Mouse (Mus musculus) megakaryocyte, embryonic 14.5 days (primary cell): Measurements from ENCODE around the gene Nfkbie. TPM values are rescaled to one million over a fixed set of nuclear protein-coding genes. Genes with fewer than 3 reads are reported as not detected.

Experiments
- H3K27me3 ChIP-seq: replicated peaks from 2 replicates; pipeline ENCODE3; 2012; ENCODE audit warnings: inconsistent platforms
- H3K36me3 ChIP-seq: replicated peaks from 2 replicates; pipeline ENCODE3; 2012; ENCODE audit warnings: low read length, inconsistent platforms, mixed read lengths
- H3K4me1 ChIP-seq: 2 replicates; pipeline ENCODE4 v1.6.1; 2012; ENCODE audit warnings: inconsistent platforms
- H3K4me3 ChIP-seq: replicated peaks from 2 replicates; pipeline ENCODE3; 2012; ENCODE audit warnings: moderate library complexity, mild to moderate bottlenecking, inconsistent platforms
- H3K9me3 ChIP-seq: 2 replicates; pipeline ENCODE4 v1.6.1; 2012; ENCODE audit warnings: inconsistent platforms
- FLI1 ChIP-seq: IDR thresholded peaks from 2 replicates; pipeline ENCODE4 v1.6.1; 2012; ENCODE audit warnings: low read length, inconsistent platforms, mixed read lengths
- GATA1 ChIP-seq: IDR thresholded peaks from 3 replicates; pipeline ENCODE4 v1.6.1; 2012; ENCODE audit warnings: mixed read lengths, low read length, inconsistent platforms, borderline replicate concordance
- polyA plus RNA-seq: library from polyadenylated mRNA; stranded (reverse); fragments of >175 nt; gene quantifications from 2 replicates; pipeline ENCODE4 v1.2.3, GENCODE M21; 2012; ENCODE audit warnings: low replicate concordance; ENCODE audit not compliant: insufficient read depth

Nfkbie gene
- polyA plus RNA-seq, 1 experiment, result 9.1 TPM

DNA sequence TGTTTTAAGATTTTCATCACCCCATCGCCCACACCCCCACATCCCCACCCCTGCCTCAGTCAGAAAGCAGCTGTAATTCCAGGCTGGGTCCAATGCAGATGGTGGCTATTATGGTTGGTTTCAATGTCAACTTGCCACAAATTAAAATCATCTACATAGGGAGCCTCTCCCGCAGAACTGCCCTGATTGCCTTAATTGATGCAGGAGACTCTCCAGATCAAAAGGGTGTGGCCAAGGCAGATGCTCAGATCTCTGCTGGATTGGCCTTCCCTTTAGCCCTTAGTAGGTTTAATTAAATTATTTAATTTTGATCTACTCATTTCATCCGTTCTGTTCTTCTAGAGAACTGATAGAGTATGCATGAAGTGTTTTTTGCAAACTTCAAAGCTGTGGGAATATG lies 47.5 kb downstream of the Nfkbie start:
- Histone ChIP-seq H3K9me3 (peaks cover 8% of the 10 kb centered on the region), H3K4me3 (no peak overlapping the region), H3K27me3 (peaks cover 68% of the 10 kb centered on the region), H3K36me3 (no peaks in the 10 kb centered on the region), H3K4me1 (peaks cover 10% of the 10 kb centered on the region)
- TF ChIP-seq GATA1 (no peak), FLI1 (no peak)

DNA sequence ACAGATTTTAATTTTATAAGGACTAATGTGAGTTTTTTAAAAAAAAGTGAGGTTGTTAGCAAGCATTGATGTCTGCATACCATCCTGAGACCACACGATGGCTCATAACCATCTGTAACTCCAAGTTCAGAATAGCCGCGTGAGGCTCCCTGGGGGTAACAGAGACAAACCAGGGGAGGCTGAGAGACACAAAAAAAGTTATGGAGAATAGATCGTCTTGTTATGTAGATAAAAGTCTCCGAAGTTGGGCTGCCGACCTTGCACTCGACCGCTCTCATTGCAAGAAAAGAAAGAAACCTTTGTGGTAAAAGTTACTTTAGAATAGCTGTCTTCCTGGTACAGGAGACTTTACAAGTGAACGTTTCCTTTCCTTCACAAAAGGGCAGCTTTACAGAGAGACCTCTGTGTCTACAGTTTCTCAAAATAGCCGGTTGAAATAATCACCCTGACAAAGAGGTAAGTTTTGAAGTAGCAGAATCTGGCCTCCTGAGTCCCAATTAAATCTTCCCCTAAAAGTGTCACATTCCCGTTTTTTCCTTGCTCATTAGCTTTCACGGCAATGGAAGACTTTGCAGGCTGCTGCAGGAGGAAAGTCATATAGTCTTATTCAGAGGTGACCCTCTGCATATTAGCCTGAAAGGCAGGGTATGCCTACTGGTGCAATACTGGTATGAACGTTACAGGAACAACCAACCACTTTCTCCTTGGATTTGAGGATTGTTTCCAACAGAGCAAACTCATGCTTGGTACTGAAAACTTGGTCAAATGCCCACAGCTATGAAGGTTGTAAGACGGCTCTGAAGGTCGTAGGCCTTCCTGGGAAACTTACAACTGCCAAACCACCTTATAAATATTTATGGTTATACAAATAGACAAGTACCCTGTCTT lies 51.7 kb downstream of the Nfkbie start:
- peaks cover 8% of the 10 kb centered on the region for H3K4me1 ChIP-seq
- no peak overlapping the region for H3K4me3 ChIP-seq
- peaks cover 13% of the 10 kb centered on the region for H3K9me3 ChIP-seq
- no peak for TF ChIP-seq GATA1
- no peak for TF ChIP-seq FLI1
- H3K27me3 ChIP-seq, result peaks cover 53% of the 10 kb centered on the region
- no peaks in the 10 kb centered on the region for H3K36me3 ChIP-seq

DNA sequence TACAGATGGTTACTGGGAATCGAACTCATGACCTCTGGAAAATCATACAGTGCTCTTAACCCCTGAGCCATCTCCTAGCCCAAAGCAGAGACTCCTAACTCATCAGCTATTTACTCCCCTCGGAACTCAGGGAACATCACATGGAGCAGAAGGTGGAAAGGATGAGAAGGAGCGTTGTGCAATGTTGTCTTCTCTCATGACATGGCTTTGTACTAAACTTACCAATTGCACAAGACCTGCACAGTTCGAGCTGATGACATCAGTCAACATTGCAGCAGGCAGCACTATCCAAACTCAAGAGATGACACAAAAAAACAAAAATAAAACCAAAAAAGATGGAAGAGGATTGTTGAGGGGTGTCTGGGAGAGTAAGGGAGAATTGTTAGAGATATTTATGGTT lies 52.9 kb downstream of the Nfkbie start:
- peaks cover 8% of the 10 kb centered on the region for H3K4me1 ChIP-seq
- no peak for TF ChIP-seq FLI1
- TF ChIP-seq GATA1, result no peak
- H3K27me3 ChIP-seq, result peaks cover 57% of the 10 kb centered on the region
- no peak overlapping the region for H3K4me3 ChIP-seq
- H3K9me3 ChIP-seq, result peaks cover 18% of the 10 kb centered on the region
- H3K36me3 ChIP-seq, result no peaks in the 10 kb centered on the region

DNA sequence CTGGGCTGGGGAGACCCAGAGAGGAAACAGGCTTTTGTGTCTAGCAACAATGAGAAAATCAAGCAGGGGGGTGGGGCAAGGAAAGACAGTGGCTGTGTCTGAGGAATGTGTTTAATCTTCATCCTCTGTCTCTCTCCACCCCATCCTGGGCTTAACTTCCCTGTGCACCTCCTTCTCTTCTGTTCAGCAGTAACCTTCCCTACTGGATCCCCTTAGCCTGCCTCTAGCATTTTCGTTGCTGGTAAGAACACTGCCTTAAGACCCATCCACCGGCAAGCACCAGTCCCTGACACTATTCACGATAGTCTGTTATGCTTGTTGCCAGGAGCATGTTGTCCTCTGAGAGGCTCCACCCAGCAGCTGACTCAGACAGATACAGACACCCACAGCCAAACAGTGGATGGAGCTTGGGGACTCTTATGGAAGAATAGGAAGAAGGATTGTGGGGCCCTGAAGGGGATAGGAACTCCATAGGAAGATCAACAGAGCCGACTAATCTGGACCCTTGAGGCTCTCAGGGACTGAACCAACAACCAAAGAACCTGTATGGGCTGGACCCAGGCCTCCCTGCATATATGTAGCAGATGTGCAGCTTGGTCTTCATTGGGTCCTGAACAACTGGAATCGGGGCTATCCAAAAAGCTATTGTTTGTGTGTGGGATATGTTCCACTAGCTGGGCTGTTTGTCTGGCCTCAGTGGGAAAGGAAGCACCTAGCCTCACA lies 54.8 kb downstream of the Nfkbie start:
- H3K4me3 ChIP-seq, result peak overlapping the region; percentile 46
- TF ChIP-seq FLI1, result no peak
- TF ChIP-seq GATA1, result no peak
- H3K9me3 ChIP-seq, result peaks cover 18% of the 10 kb centered on the region
- no peaks in the 10 kb centered on the region for H3K36me3 ChIP-seq
- peaks cover 8% of the 10 kb centered on the region for H3K4me1 ChIP-seq
- peaks cover 60% of the 10 kb centered on the region for H3K27me3 ChIP-seq

DNA sequence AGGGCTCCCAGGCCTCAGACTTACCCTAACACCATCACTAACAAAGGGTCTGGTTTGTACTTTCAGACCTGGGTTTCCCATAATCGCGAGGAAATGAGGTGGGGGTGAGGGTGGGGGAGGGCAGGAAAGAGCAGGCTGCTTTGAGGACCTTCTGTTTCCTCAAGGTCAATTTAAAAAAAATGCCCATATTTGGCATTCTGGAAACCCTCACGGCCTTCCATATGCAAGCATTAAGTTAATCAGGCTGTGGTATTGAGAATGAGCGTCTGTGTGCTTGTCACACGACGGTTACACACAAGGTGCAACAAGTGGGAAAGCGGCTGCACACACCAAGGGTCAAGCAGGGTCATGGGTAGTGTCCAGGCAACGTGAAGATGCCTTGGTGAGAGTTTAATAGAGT lies 56.5 kb downstream of the Nfkbie start:
- peaks cover 12% of the 10 kb centered on the region for H3K4me1 ChIP-seq
- TF ChIP-seq FLI1, result no peak
- TF ChIP-seq GATA1, result no peak
- no peak overlapping the region for H3K4me3 ChIP-seq
- peaks cover 70% of the 10 kb centered on the region for H3K27me3 ChIP-seq
- H3K9me3 ChIP-seq, result peaks cover 17% of the 10 kb centered on the region
- H3K36me3 ChIP-seq, result no peaks in the 10 kb centered on the region

Other genes starting within 250 kb of the Nfkbie start
- 2.4 and 5.3 TPM in 2 replicates for gene Cdc5l, start 122.0 kb upstream of the Nfkbie start, polyA plus RNA-seq
- 0.34 TPM in 1 of 2 replicates, not detected in the other for gene Spats1, start 80.3 kb upstream of the Nfkbie start, polyA plus RNA-seq
- 12.6 and 19.9 TPM in 2 replicates for gene Aars2, start 48.9 kb upstream of the Nfkbie start, polyA plus RNA-seq
- 0.12 TPM in 1 of 2 replicates, not detected in the other for gene Tcte1, start 32.3 kb upstream of the Nfkbie start, polyA plus RNA-seq
- gene Tmem151b, start 6.0 kb upstream of the Nfkbie start, polyA plus RNA-seq, result 0.93 and 1.1 TPM in 2 replicates
- 24.8 and 30.6 TPM in 2 replicates for gene Slc35b2, start 8.2 kb downstream of the Nfkbie start, polyA plus RNA-seq
- gene Hsp90ab1, start 17.6 kb downstream of the Nfkbie start, polyA plus RNA-seq, result 292 and 435 TPM in 2 replicates
- gene Slc29a1, start 43.9 kb downstream of the Nfkbie start, polyA plus RNA-seq, result 24.7 TPM in 1 of 2 replicates, not detected in the other
- not detected in 2 replicates for gene Mymx, start 46.4 kb downstream of the Nfkbie start, polyA plus RNA-seq
- not detected in 2 replicates for gene Capn11, start 103.6 kb downstream of the Nfkbie start, polyA plus RNA-seq
- gene Mrpl14, start 130.6 kb downstream of the Nfkbie start, polyA plus RNA-seq, result 106 and 372 TPM in 2 replicates
- 22.7 and 26.5 TPM in 2 replicates for gene Tmem63b, start 131.2 kb downstream of the Nfkbie start, polyA plus RNA-seq
- 1.3 TPM in 1 of 2 replicates, not detected in the other for gene 1600014C23Rik, start 178.1 kb downstream of the Nfkbie start, polyA plus RNA-seq